Mouse (Mus musculus) layer of hippocampus, adult 11-12 months (tissue): ENCODE measurements at regions not wholly inside any gene's neighbourhood (a gene's known extent, or its start where the extent isn't known, plus 50 kb on each side); places are given as distances from the start of the nearest gene placed in this dataset.

ENCODE experiments used
- DNase-seq: peaks from one replicate; pipeline ENCODE4 v3.0.0; 2022; ENCODE audit warnings: low spot score

- DNase-seq: no peak
Observed at GRCm38 (mm10) chr14:76302322-76302991, 112.3 kb upstream of the Tsc22d1 start.

- DNase-seq: no peak
Observed at GRCm38 (mm10) chr14:76307603-76308002, 107.2 kb upstream of the Tsc22d1 start.

GRCm38 (mm10) chr14:76308188-76308812, 106.5 kb upstream of the Tsc22d1 start:
- DNase-seq: peak; percentile 9

GRCm38 (mm10) chr14:76309606-76310005, 105.2 kb upstream of the Tsc22d1 start:
- DNase-seq: no peak

GRCm38 (mm10) chr14:76310278-76310677, 104.5 kb upstream of the Tsc22d1 start:
- DNase-seq: peak; percentile 65

- no peak for DNase-seq
Observed at GRCm38 (mm10) chr14:76313424-76314190, 101.2 kb upstream of the Tsc22d1 start.

- peak; percentile 17 for DNase-seq
Observed at GRCm38 (mm10) chr14:76318438-76318837, 96.3 kb upstream of the Tsc22d1 start.

- no peak for DNase-seq
Observed at GRCm38 (mm10) chr14:76324246-76324645, 90.5 kb upstream of the Tsc22d1 start.

- DNase-seq: no peak
Observed at GRCm38 (mm10) chr14:76329983-76330382, 84.8 kb upstream of the Tsc22d1 start.

GRCm38 (mm10) chr14:76331497-76332335, 83.0 kb upstream of the Tsc22d1 start:
- DNase-seq: no peak

GRCm38 (mm10) chr14:76332336-76332703, 82.4 kb upstream of the Tsc22d1 start:
- no peak for DNase-seq

- DNase-seq: no peak
Observed at GRCm38 (mm10) chr14:76340789-76341188, 74.0 kb upstream of the Tsc22d1 start.

GRCm38 (mm10) chr14:76341226-76341625, 73.5 kb upstream of the Tsc22d1 start:
- DNase-seq: no peak

- no peak for DNase-seq
Observed at GRCm38 (mm10) chr14:76351856-76352255, 62.9 kb upstream of the Tsc22d1 start.

- no peak for DNase-seq
Observed at GRCm38 (mm10) chr14:76356161-76356560, 58.6 kb upstream of the Tsc22d1 start.

- no peak for DNase-seq
Observed at GRCm38 (mm10) chr14:76359837-76360410, 54.8 kb upstream of the Tsc22d1 start.

GRCm38 (mm10) chr14:76364034-76364433, 50.7 kb upstream of the Tsc22d1 start:
- DNase-seq: no peak
